Mouse (Mus musculus) lung, embryonic 14.5 days (tissue): ENCODE data around the gene Nkx1-2. TPM values are rescaled to one million over a fixed set of nuclear protein-coding genes. Genes with fewer than 3 reads are reported as not detected.
A peak's percentile ranks its signal among the peaks of the same experiment; 100 is the strongest.

ENCODE experiments used
- ATAC-seq: fragments of 200-750 bp; cut with Nextera tagmentation; 2 replicates; pipeline ENCODE4 v1.8.0; 2017; ENCODE audit warnings: mild to moderate bottlenecking, moderate TSS enrichment, moderate library complexity; ENCODE audit not compliant: insufficient read depth
- DNase-seq: peaks from one replicate; pipeline ENCODE4 v3.0.0-alpha.2; 2015
- H3K27ac ChIP-seq: fragments of 300-500 bp; sonication (generic); 2 replicates; pipeline ENCODE4 v1.5.1; 2014; ENCODE audit warnings: low read depth, mild to moderate bottlenecking, moderate library complexity
- H3K27me3 ChIP-seq: fragments of 300-500 bp; sonication (generic); 2 replicates; pipeline ENCODE4 v1.6.1; 2014; ENCODE audit warnings: low read length, control low read depth; ENCODE audit not compliant: insufficient read depth
- H3K36me3 ChIP-seq: fragments of 300-500 bp; sonication (generic); 2 replicates; pipeline ENCODE4 v1.6.1; 2014; ENCODE audit warnings: control low read depth; ENCODE audit not compliant: insufficient read depth
- H3K4me1 ChIP-seq: fragments of 300-500 bp; sonication (generic); 2 replicates; pipeline ENCODE4 v1.6.1; 2014; ENCODE audit warnings: antibody characterized with exemption, control low read depth; ENCODE audit not compliant: insufficient read depth
- H3K4me2 ChIP-seq: fragments of 300-500 bp; sonication (generic); 2 replicates; pipeline ENCODE4 v1.6.1; 2014; ENCODE audit warnings: mild to moderate bottlenecking
- H3K4me3 ChIP-seq: fragments of 300-500 bp; sonication (generic); 2 replicates; pipeline ENCODE4 v1.5.1; 2014; ENCODE audit warnings: low read depth, low read length
- H3K9ac ChIP-seq: fragments of 300-500 bp; sonication (generic); 2 replicates; pipeline ENCODE4 v1.6.1; 2014
- H3K9me3 ChIP-seq: fragments of 300-500 bp; sonication (generic); 2 replicates; pipeline ENCODE4 v1.6.1; 2016; ENCODE audit warnings: low read depth, low read length, control low read depth
- CTCF ChIP-seq: IDR thresholded peaks from 2 replicates; pipeline ENCODE4 v1.5.1; 2016; ENCODE audit warnings: antibody characterized with exemption, low read depth
- WGBS: fragments of 180-500 bp; shearing (Covaris S2); extraction: QIAGEN DNeasy Blood & Tissue Kit; methylation state at CpG from one replicate; pipeline ENCODE4 v1.1.7; 2014; 5-methylcytosine and 5-hydroxymethylcytosine counted together
- polyA plus RNA-seq: library from polyadenylated mRNA; unstranded; fragments of >200 nt; fragmentation: Nextera tagmentation; extraction: Ambion mirVana; gene quantifications from 2 replicates; pipeline ENCODE4 v1.2.1, GENCODE M21; 2014

Nkx1-2 gene
- polyA plus RNA-seq, 1 experiment from 2014 or later: not detected

DNA sequence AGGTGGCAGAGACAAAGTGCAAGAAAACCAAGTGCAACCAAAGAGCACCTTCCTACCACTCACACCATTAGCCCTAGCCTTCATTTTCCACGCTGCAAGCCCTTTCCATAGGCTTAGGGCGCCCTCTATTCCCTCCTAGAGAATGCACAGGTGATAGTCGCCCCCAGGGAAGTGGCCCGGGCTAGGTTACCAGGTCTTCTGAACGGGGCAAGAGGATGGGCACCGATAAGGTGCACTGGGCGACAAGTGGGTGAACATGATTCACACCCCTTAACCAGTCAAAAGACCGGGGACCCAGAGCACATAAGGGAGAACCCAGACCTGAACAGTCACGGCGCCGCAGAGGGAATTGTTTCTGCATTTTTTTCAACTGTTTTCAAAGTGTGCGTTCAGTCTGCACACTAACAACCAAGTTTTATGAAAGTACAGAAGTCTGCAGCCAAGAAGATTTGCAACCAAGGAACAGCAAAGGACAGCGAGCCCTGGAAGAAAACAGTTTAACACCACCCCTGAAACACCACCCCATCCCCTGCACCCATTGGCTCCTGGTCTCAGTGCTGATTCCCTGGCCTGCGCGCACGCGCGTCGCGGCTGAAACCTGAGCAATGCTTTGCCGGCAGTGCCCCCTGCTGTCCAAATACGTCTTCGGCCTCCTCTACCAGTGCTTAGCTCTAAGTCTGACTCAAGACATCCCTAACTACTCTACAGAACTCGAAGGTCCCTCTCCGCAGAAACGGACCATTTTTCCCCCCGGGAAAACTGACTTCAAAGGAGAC lies 47.9 kb downstream of the Nkx1-2 start:
- Histone ChIP-seq H3K4me3 (peak overlapping the region; percentile 51), H3K27me3 (no peaks in the 10 kb centered on the region), H3K9me3 (no peaks in the 10 kb centered on the region), H3K36me3 (peaks cover 2% of the 10 kb centered on the region; the same call in 1 of the 2 replicates), H3K27ac (no peak overlapping the region), H3K4me1 (no peaks in the 10 kb centered on the region), H3K9ac (peak overlapping the region; percentile 42; the same call in 1 of the 2 replicates), H3K4me2 (peak overlapping the region; percentile 93)
- 1% methylated on average over 27 of the region's 27 CpGs for WGBS
- ATAC-seq (peak; percentile 97), DNase-seq (peak; percentile 98)
- peak; percentile 96 for TF ChIP-seq CTCF

DNA sequence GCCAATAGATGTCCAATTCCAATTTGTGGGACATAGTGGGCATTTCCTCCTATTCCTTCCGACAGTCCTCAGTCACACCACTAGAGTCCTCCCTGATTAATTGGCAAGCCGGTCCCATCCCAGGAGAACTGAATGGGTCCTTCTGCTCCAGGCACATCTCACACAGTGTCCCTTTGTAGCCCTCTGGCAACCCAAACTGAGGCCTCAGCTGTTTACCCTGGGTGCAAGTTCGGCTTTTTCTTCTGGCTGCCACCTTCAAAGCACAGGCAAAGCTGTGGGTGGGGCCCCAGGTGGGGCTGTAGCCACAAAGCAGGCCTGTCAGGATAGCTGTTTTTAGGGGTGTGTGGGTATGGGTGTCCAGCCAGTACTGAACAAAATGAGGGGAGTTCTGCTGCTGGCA lies 52.3 kb downstream of the Nkx1-2 start:
- no peak overlapping the region for H3K27ac ChIP-seq
- no peaks in the 10 kb centered on the region for H3K4me1 ChIP-seq
- no peak overlapping the region for H3K9ac ChIP-seq
- ATAC-seq (no peak), DNase-seq (no peak)
- no peak for TF ChIP-seq CTCF
- no peaks in the 10 kb centered on the region for H3K36me3 ChIP-seq
- H3K27me3 ChIP-seq: no peaks in the 10 kb centered on the region
- no peaks in the 10 kb centered on the region for H3K9me3 ChIP-seq
- no peak overlapping the region for H3K4me3 ChIP-seq
- WGBS: 68% methylated on average over 3 of the region's 3 CpGs
- H3K4me2 ChIP-seq: no peak overlapping the region

Other genes with a start within 250 kb of the Nkx1-2 start
- 270 and 289 TPM in 2 replicates for gene Oat, start 23.2 kb downstream of the Nkx1-2 start, polyA plus RNA-seq
- 21.7 and 22.8 TPM in 2 replicates for gene Lhpp, start 11.0 kb upstream of the Nkx1-2 start, polyA plus RNA-seq
- gene Fam53b, start 214.2 kb upstream of the Nkx1-2 start, polyA plus RNA-seq: 31.2 and 32.4 TPM in 2 replicates